Mouse (Mus musculus): Measurements from ENCODE around the gene Fgf14.
"Not testable (repeated sequence)": the region's sequence is repeated elsewhere in the genome, so short reads cannot be mapped to it uniquely, and the experiment has no call there.

The Fgf14 gene

DNA sequence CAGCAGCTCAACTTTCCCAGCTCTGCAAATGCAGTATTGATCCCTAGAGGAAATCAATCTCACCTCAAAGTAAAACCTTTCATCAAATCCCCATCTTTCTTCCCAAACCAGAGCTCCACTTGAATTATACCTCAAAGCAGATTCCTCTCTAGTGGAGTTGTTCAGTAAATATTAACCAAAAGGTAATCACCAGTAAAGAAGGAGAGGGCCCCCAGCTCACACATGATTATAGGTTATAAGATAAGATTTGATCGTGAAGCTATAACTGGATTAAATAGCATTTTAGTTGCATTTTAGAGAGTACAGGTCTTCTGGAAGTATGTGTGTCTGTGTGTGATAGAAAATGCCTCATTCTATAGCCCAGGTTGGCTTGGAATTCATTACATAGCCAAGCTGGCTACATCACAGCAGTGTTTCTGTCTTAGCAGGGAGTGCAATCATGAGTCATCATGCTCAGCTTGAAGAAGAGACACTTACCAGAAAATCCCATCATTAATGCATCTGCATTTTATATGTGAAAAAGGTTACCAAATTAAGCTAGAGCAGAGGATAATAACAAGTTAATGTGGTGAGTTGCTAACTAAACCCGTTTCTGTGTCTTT is 202.8 kb downstream of the Fgf14 start:
- DNase-seq, result no peak

DNA sequence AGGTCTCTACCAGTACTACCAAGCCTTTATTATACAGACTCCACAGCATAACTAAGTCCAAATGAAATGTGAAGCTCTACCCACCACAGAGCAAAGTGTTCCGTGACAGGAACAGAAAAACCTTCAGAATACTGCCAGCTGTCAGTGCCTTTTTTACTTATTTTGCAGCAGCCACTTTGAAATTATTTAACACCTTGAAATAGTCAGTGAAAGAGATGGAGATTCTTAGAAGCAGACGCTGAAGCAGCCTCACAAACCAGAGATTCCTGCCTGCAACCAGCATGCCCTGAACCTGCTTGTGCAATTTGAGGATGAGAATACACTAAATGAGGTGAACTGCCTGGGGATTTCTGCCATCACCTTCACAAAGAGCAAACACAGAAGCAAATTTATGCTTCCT is 206.0 kb downstream of the Fgf14 start:
- no peak for DNase-seq

- no peak for DNase-seq
Observed at GRCm38 (mm10) chr14:124455120-124455519, 221.8 kb downstream of the Fgf14 start.

DNA sequence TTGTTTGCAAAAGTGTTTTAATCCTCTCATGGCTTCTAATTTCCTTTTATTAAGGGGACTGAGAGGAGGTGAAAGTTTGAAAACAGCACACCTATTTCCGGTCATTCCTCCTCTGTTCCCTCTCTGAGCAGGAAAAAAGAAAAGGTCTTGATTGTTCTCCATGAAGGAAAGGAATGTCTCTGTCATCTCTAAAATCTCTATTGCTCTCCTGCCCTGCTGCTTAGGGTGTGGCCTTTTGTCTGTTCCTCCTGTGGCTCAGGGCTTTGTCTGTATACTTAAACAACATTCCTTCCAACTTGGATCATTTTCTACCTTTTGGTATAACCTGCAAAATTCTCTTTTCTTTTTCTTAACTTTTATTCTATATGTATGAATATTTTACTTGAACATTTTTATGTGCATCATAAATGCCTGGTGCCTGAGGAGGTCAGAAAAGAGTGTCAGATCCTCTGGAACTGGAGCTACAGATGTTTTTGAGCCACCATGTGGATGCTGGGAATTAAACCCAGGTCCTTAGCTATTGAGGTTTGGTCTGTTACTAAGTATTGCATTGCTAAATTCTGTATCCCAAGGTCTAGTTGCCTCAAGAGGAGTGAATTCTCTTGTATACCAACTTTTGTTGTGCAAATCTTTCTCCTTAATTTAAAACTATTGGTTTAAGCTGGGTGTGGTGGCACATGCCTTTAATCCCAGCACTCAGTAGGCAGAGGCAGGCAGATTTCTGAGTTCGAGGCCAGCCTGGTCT is 230.7 kb downstream of the Fgf14 start:
- DNase-seq, result no peak

- DNase-seq, result no peak
Observed at GRCm38 (mm10) chr14:124444831-124445230, 232.1 kb downstream of the Fgf14 start.

- not testable (repeated sequence) for DNase-seq
Observed at GRCm38 (mm10) chr14:124439298-124439697, 237.6 kb downstream of the Fgf14 start.

DNA sequence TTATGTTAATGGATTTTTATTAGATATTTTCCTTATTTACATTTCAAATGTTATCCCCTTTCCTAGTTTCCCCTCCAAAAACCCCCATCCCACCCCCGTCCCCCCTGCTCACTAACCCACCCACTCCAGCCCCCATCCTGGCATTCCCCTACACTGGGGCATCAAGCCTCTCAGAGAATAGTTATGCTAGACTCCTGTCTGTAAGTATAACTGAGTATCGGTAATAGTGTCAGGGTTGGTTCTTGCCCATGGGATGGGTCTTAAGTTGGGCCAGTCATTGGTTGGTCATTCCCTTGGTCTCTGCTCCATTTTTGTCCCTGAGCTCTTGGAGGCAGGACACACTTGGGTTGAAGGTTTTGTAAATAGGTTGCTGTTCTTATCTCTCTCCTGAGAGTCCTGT is 265.0 kb downstream of the Fgf14 start:
- DNase-seq, result no peak

- no peak for DNase-seq
Observed at GRCm38 (mm10) chr14:124410945-124411344, 266.0 kb downstream of the Fgf14 start.

DNA sequence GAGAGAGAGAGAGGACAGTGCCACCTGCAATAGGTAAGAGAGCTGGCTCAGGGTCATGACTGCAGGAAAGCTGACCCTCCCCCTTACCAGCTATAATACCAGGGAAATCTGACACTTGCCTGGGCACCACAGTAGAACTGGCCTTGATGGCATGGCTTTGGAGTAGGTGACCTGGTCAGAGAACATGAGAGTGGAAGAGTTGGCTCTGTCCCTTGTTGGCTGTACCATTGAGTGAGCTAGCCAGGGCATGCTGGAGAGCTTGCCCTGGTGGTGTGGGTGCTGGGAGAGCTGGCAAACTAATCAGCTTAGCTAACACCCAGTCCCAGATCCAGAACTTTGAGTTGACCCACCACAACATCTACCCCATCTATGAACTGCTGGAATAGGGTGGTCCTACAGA is 348.5 kb downstream of the Fgf14 start:
- peak; percentile 28 for DNase-seq

- no peak for DNase-seq
Observed at GRCm38 (mm10) chr14:124319017-124319718, 357.8 kb downstream of the Fgf14 start.

DNA sequence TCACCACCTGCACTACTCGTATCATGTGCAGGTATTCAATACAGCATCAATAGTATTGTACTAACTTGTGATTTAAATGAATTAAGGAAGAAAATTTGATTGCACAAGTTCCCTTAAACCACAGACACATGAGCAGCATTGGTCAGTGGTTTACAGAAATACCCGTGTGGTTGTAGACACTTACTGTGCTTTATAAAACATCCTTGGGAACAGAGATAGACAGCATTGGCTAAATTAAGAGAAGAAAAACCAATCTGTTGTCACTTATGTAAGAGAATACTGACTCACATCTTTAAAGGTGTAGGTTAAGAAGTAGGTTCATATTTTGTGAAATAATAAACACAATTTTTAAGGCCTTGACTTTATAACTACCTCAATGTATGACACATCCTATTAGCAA is 361.4 kb downstream of the Fgf14 start:
- DNase-seq, result no peak

DNA sequence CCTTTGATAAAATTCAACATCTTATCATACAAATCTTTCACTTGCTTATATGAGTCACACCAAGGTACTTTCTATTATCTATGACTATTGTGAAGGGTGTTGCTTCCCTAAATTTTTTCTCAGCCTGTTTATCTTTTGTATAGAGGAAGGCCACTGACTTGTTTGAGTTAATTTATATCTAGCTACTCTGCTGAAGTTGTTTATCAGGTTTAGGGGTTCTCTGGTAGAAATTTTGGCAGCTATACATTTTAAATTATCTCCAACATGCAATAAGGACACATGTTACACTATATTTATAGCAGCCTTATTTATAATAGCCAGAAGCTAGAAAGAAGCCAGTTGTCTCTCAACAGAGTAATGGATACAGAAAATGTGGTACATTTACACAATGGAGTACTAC is 389.9 kb downstream of the Fgf14 start:
- DNase-seq, result no peak

DNA sequence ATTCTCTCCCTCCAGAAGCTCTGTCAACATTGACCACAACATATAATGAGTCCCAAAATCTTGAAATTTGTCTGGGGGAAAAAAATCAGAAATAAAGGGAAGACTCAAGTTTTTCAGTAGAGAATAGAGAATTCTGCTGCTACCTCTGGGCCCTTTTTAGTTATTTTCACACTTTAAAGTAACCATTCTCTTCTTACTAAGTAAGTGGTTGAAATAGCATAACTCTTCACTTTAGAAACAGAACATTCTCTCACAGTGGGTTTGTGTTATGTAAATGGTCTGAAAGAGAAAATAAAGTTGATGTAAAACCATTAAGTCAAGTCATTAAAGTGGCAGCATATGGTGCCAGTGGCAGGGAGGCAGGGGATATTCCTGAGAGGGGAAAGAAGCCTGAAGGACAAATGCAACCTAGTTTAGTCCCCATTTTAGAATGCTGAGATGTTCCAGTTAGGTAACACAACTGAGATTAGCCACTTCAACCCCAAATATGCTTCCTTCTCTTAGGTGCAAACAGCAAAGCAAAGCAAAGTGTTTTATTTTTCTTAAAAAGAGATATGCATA is 398.5 kb downstream of the Fgf14 start:
- DNase-seq, result no peak

- DNase-seq, result no peak
Observed at GRCm38 (mm10) chr14:124266977-124267376, 409.9 kb downstream of the Fgf14 start.

DNA sequence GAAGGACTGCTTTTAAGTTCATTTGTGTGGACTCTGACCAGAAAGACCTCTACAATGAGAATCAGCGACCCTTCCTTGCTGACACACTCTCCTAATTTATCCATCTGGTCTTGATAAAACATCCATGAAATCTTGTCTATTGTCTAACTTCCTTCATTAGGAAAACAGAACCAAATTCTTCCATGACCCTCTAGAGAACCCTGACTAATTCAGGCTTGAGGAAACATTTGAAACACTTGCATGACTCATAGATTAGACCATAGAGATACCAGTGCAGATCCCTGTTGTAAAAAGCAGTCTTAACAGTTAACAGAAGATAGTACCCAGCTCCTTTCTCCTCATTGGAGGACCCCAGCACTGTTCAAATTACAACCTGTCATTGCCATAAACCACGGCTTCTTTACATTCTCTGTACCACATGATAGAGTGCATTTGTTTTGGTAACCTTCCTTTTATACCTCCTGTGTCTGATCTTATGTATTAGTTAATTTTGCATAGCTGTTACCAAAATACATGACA is 412.3 kb downstream of the Fgf14 start:
- no peak for DNase-seq

- DNase-seq, result no peak
Observed at GRCm38 (mm10) chr14:124263199-124263598, 413.7 kb downstream of the Fgf14 start.

DNA sequence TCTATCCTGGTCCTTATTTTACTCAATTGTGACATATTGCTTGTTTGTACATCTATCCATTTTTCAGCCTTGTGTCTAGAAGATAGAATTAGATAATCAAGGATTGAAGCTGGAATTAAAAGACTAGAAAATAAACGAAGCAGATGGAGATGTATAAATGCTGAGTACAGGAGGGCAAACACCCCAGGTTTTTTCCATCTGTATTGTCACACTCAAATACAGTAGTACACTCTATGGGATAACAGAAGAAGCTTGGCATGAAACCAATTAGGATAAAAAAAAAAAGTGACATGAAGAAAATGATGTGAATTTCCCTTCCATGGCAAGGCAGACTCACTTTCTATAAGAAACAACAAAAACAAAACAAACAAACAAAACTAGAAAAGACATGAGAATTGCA is 429.4 kb downstream of the Fgf14 start:
- DNase-seq, result no peak

DNA sequence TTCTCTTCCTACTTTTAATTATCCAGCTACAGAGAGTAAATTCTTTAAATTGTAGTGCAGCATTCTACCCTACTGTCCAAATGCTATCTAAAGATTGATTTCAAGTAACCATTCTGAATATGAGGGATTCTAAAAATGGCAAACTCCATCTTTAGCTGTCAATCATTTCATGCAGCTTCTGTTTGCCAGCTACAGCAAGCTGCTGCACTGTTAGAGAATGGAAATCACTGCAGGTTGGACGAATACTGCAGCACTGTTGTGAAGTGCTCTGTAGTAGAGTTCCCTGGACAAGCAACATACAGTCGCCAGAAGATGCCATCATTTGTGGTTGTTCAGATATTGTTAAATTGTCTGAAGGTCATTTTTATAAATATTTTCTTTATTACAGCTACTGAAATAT is 453.5 kb downstream of the Fgf14 start:
- DNase-seq, result no peak

DNA sequence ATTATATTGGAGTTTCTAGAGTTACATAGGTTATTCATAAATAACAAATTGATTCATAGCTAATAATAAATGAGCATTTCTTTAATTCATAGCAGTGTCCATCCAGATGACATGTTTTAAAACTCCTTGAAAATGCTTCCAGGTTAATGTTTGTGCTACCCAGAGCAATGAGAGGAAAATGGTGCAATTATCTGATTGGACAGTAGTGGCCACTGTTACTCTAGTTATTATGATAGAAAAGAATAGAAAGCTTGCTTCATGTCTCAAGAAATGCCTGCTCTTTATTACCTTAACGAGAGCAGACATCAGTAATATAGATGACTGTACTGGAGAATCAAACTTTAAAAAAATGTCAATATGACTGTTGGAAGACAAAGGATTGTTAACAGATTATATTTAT is 454.5 kb downstream of the Fgf14 start:
- DNase-seq, result no peak

DNA sequence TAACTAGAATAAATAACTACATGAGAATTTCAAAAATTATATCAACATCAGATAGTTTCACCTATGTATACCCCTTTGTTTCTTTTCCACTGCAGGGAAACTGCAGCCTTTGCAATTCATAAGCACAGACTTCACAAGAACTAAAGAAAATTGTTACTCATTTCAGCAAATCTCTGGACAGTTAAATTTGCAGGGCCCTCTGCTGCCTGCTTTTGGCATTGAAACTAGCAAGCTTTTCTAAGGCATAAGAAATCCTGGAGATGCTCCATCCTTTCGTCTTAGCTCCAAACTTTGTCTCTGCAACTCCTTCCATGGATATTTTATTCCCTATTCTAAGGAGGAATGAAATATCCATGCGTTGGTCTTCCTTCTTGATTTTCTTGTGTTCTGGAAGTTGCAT is 455.9 kb downstream of the Fgf14 start:
- DNase-seq, result no peak

DNA sequence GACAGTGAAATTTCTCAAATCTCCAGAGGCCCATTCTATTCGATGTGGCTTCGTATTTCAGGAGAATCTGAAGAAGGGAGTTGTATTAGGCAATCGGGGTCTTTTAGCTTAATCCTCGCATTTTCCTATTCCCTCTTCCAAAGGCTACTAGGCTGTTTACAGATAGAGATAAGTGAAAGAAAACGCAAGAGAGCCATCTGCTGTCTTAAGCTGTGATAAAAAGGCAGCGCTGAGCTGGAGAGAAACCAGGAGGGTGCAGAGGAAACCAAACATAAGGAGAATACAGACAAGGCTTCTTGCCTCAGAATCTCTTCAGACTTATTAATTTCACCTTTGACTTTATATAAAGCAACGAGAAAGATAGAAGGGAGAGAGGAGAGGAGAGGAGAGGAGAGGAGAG is 481.1 kb downstream of the Fgf14 start:
- DNase-seq, result peak; percentile 52

- DNase-seq, result no peak
Observed at GRCm38 (mm10) chr14:124195331-124195730, 481.6 kb downstream of the Fgf14 start.

DNA sequence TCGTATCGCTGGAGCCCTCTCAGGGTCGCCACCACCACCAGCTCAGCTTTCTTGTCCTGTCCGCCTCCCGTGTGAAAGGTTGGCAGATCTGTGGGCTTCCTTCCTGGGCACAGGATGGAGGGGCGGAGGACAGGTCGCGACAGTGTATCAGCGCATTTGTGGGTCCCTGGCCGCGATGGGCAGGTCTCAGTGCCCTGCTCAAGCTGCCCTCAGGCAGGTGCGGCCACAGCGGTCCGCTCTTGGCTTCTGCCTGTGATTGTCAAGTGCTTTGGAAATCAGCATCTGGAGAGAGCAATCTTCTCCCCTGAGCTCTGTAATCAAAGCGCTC is 484.1 kb downstream of the Fgf14 start:
- peak; percentile 34 for DNase-seq
